Mouse (Mus musculus): ENCODE results near the gene Mrpl35. TPM values are rescaled to one million over a fixed set of nuclear protein-coding genes. Genes with fewer than 3 reads are reported as not detected.

Mrpl35 gene
- total RNA-seq, 2 experiments from 2014 or later: 54.6 to 58.2 TPM

DNA sequence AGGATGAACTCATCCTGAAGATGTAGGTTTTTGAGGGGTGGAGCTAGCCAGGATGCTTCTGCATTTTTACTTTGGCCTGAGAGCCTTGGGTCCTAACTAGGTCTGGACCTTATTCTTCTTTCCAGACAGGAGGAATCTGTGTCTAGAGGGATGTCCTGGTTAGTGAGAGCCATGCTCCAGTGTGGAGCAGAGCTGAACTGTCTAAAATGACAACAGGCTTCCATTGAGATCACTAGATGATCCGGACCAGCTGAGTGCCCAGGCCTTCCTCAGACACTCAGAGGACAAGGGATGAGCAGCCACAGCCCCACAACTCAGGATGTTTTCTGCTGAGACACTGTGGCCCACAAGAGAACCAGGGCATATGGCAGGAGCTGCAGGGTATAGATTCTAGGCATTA is 23.2 kb downstream of the Mrpl35 start:
- DNase-seq (ENCODE audit: low spot score): no peak
- intact Hi-C loops (cut with DNase I): loop anchor here (2.0 to 10.0 kb wide), 4 partner anchors 171 to 637 kb away; partner anchors contain the start of genes Kdm3a and Rnf103

DNA sequence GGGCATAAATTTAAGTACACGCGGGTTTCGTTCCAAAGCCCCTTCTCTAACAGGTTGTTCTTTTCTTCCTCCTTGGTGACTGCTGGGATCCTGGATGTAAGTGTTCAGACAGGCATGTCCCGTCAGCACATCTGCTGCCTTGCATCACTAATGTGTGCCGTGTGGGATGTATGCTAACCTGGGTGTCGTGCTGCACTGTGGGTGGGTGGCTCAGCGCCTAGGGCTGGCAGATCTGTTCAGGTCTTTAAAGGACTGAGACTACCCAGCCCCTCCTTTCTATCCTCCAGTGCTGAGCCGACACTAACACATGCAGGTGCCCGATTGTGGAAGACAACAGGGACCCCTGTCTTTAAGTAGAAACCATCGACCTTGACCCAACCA is 25.1 kb downstream of the Mrpl35 start:
- intact Hi-C loops (cut with DNase I): loop anchor here (5.0 to 10.0 kb wide), 3 partner anchors 169 to 497 kb away; partner anchors contain the start of genes Kdm3a and Rnf103
- no peak for DNase-seq (ENCODE audit: low spot score)

DNA sequence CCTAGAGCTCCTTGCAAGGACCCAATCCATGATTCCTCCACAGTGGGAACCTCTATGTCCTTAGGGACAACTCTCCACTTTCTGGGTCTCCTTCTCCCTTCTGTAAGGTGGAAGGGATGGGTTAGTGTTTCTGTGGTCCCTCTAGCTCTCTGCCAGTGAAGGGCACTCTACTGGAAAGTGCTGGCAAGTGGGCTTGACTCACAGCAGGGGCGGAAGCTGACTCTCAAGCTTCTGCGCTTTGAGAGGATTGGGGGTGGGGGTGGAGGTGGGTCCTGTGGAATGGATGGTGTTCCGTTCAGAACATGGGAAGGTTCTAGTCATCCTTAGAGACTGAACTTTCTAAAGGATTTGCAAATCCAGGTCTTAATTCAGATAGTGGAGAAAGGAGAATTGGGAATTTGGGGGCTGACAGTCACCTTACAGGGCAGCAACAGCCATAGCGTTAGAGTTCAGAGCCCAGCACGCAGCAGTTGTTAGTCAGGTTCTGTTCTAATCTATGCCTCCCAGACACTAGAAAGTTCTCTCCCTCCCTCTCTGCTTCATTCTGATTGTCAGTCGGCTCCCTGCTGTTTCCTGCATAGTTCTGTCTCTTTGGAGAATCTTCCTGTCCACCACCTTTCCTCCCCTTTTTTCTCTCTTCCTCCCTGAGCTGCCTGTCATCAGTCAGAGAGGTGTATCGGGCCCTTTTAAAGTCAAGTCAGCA is 25.6 kb downstream of the Mrpl35 start:
- DNase-seq (ENCODE audit: low spot score): no peak
- intact Hi-C loops (cut with DNase I): loop anchor here (5.0 to 10.0 kb wide), 3 partner anchors 169 to 496 kb away; partner anchors contain the start of genes Kdm3a and Rnf103

DNA sequence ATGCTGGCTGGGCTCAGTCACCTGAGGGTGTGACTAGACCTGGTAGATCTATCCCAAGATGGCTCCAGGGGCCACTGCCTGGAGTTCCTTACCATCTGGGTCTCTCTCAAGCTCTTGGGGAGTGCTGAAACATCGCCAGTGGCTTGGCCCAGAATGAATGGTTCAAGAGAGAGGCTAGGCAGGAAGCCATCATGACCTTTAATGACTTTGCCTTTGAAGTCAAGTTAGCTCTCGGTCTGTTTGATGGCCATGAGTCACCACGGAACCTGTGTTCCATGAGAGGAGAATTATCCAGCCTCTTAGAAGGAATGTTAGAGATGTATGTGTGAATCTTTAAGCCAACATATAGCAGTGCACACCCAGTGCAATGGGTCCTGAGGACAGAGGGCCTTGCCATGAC is 27.4 kb downstream of the Mrpl35 start:
- intact Hi-C loops (cut with DNase I): no loop called here
- no peak for DNase-seq (ENCODE audit: low spot score)

DNA sequence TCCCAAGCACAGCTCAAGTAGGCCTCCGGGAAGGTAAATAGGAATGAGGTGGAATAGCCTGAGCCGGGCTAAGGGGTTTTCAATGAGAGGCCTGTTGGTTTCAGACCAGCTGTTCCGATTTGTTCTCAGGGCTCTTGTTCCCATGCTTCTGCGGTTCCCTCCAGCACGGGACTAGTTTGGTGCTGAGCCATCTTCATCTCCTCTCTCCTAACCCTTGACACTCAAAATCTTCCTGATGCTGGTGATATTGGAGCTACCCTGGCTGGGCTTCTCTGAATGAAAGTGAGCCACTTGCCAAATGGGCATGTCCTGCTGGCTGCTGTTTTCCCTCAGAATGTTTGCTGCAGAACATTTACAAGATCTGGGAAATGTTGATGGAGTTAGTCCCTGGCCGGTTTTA is 35.0 kb downstream of the Mrpl35 start:
- no peak for DNase-seq (ENCODE audit: low spot score)
- intact Hi-C loops (cut with DNase I): no loop called here

DNA sequence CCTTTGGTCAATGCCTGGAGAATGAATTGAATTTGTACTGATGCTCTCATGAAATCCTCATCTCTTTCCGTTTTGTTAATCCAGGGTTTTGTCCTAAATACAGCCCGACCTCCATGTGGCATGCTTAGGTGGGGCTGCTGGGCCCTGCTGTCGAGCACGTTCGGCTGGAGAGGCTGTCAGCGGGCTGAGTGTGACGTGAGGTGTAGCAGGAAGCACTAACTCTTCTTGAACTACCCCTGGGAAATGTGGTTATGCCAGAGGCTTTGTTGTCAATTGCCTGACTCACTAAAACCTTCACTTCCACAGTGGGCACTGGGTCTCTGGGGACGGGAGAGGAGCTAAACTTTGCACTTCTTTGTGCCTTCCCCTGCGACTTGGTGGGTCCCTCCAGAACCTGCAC is 38.4 kb downstream of the Mrpl35 start:
- no peak for DNase-seq (ENCODE audit: low spot score)
- intact Hi-C loops (cut with DNase I): no loop called here

DNA sequence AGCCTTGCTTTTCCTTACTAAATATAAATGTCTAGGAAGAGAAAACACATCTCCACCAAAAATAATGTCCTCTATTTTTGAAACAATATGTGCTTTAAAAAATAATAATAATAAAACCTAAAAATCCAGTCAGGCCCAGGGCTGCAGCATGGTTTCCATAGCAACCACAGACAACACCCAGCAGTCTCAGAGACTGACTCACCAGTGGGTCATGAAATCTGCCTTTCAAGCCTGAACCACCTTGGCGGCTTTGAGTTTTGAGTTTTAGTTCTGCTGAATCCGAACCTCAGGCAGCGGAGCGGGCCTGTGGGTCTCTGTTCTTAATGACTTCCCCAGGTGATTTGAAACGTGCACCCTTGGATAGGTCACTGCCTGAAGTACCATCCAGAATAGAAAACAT is 43.6 kb downstream of the Mrpl35 start:
- no peak for DNase-seq (ENCODE audit: low spot score)
- intact Hi-C loops (cut with DNase I): no loop called here

DNA sequence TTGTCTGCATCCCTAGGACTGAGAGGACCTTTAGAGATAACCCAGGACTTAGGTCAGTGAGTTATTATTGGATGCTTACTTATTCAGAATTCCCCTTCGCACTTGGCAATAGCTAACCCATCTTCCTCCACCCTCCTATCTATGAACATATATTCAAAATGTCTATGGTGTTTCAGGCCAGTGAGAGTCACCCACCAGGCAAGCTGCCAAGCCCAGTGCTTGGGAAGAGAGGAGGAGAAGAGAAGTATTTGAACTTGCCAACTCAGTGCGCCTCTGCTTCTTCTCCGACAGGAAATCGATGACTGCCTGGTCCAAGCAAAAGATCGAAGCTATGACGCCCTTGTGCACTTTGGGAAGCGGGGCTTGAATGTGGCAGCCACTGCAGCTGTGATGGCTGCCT is 46.3 kb downstream of the Mrpl35 start:
- DNase-seq (ENCODE audit: low spot score): no peak
- intact Hi-C loops (cut with DNase I): no loop called here

DNA sequence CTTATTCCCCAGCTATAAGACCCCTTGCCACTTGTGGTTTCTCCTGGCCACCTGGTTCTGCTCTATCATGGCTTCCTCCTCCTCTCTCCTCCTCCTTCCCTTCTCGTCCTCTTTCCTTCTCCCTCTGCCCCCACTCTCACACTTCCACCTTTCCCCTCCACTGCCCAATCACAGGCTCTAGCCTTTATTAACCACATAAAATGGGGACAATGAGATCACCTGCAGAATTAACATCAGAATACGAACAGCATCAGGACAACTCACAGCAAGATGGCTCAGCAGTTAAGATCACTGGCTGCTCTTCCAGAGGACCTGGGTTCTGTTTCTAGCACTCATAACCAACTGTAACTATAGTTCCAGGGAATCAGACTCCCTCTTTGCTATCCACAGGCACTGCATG is 46.9 kb downstream of the Mrpl35 start:
- intact Hi-C loops (cut with DNase I): no loop called here
- no peak for DNase-seq (ENCODE audit: low spot score)

DNA sequence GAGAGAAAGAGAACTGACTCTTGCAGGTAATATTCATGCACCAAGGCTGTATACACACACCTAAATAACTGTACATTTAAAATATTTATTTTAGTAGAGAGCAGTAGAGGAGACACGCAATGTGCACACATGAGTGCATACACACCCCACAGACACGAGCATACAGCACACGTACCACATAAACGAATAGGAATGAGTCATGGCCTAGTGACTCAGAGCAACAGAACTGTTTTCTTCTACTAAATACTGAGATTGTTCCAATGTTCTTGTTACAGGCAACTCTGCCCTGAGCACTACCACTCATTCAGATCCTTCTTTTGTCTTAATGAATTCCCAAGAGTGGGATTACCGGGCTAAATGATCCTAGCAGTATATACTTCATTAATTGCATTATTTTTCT is 48.8 kb downstream of the Mrpl35 start:
- DNase-seq (ENCODE audit: low spot score): no peak
- intact Hi-C loops (cut with DNase I): no loop called here

DNA sequence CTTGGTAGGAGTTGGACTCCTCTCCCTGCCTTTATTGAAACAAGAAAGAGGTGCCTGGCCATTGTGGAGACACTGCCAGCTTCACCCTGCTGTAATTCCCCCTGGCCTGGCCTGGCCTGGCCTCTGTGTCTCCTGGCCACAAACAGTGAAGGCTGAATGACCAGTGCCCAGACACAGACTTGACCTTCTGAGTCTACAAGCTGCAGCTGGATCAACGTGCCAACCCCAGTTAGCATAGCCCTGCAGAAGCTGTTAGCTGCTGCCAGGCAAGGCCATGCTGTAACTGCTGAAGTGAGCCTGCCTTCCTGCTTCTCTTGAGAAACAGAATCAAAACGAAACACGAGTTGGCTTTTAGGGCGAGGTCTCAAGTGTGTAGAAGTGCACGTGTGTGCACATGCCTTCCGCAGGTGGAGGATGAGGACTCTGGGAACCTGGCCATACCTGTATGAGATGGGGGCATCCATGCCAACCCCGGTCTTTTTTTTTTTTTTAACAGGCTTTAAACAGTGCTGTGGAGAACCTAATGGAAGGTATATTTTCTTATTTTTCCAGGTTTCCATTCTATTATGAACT is 54.0 kb downstream of the Mrpl35 start:
- DNase-seq (ENCODE audit: low spot score): no peak
- intact Hi-C loops (cut with DNase I): no loop called here

DNA sequence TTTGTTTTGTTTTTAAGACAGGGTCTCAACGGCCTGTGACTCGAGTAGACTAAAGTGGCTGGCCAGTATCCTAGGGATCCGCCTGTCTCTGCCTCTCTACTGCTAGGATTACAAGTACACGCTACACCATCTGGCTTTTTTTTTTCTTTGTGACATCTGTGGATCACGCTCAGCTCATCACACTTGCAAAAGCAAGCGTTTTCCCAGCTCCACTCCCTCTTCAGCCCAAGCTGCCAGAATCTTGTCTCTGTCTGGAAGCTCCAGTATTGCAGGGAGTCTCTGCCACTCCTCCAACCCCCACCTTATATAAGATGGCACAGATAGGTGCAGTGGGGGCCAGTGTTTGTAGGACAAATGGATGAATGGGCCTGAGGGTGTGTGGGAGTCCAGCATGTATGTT is 54.6 kb downstream of the Mrpl35 start:
- intact Hi-C loops (cut with DNase I): no loop called here
- no peak for DNase-seq (ENCODE audit: low spot score)

DNA sequence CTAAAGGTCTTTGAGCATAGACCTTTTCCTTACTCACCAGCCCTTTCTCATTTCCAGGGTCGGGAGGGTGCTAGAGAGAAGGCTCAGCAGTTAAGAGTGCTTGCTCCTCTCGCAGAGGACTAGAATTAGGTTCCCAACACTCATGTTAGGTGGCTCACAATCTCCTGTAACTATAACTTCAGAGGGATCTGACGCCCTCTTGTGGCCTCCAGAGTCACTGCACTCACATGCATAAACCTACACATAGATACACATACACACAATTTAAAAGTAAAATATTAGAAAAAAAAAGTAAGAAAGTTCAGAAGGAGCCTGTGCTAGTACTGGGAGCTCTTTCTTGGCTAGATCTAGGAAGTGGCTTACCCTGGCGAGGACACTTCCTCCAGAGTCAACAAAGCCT is 55.5 kb downstream of the Mrpl35 start:
- intact Hi-C loops (cut with DNase I): no loop called here
- DNase-seq (ENCODE audit: low spot score): no peak

DNA sequence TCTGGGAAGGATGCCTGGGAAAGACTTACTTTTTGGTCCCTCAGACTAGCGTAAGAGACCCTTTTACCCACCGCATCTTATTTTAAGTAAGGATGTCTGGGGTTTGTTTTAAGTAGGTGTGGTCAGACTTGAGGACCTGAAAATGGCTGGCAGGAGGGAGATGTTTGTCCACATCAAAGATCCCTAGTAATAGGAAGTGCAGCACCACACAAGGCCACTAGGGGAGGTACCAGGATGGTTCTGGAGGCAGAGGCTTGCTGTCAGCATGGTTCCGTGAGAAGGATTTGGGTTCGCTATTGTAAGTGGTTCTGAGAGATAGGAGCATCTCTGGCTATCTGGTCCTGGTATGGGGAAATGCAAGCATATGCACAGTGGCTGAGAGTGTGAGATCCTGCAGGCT is 55.9 kb downstream of the Mrpl35 start:
- no peak for DNase-seq (ENCODE audit: low spot score)
- intact Hi-C loops (cut with DNase I): no loop called here

DNA sequence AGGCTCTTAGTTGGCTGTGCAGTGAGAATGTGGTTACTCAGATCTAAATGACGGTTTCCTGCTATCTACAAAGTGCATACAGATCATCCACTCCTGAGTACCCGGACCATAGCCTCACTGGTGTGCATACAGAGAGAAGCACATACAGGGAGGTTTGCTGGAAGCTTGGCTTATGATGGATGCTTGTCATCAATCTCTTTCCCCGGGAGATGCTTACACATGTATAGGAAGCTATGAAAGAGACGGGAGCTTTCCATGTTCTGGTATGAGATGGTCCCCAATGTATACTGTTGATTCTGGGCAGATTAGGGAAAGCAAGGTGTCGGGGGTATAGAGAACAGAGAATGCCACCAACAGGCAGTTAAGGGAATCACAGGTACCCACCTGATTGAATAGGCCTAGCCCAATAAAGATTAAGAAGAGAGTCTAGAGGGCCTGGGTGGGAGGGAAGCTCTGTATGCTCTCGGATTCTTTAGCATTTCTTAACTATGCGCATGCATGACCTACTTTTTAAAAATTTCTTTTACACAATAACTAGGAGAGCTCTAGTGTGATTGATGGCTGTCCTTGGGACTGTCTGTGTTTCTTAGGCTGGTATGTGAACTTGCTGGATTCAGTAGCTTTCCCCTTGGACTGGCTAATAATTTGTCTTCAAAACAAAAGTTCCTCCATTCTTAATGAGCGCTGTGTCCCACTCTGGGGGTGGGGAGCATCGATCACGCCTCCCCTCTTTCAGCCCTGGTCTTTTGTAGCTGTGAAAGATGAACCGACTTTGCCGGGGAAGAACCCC is 56.7 kb downstream of the Mrpl35 start:
- intact Hi-C loops (cut with DNase I): no loop called here
- DNase-seq (ENCODE audit: low spot score): no peak

DNA sequence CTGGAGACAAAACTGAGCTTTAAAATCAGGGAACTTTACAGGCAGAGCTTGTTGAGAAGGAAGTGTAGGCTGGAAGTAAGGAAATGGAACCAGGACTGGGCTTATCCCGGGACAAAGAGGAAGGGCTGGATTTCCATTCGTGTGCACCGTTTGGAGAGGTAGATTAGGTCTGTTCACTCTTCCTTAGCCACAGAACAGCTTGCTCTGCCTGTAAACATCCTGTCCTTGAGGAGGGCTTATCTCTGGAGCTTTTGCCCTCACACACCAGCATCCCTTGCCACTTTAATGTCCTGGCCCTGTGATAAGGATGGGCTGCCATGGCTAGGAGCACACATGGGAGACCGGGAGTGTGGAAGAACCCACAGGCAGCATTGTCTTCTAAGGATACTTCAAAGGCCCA is 59.0 kb downstream of the Mrpl35 start:
- DNase-seq (ENCODE audit: low spot score): no peak
- intact Hi-C loops (cut with DNase I): no loop called here

Other genes starting within 250 kb of the Mrpl35 start
- 10 to 100 TPM; 16.4 to 20.9 TPM for gene Kdm3a, start 194.0 kb downstream of the Mrpl35 start, total RNA-seq (2021)
- gene Reep1, start 119.4 kb downstream of the Mrpl35 start, total RNA-seq (2021): 10 to 100 TPM; 15.0 to 16.6 TPM
- gene Immt, start 4.4 kb upstream of the Mrpl35 start, total RNA-seq (2021): 100 to 1,000 TPM; 613 to 617 TPM
- gene Ptcd3, start 81.8 kb upstream of the Mrpl35 start, total RNA-seq (2021): 100 to 1,000 TPM; 128 to 129 TPM
- 10 to 100 TPM; 41.9 TPM for gene Polr1a, start 82.1 kb upstream of the Mrpl35 start, total RNA-seq (2021)